Mouse (Mus musculus): Measurements from ENCODE around the gene Thsd4. TPM values are rescaled to one million over a fixed set of nuclear protein-coding genes. Genes with fewer than 3 reads are reported as not detected.

Thsd4 gene
- polyA plus RNA-seq, 1 experiment from 2014 or later: 34.9 TPM

GRCm38 (mm10) chr9:60396096-60396495 lies 125.8 kb downstream of the Thsd4 start:
- ATAC-seq (replicated peaks; ENCODE audit: low FRiP score, low TSS enrichment, low read depth) (no peak), DNase-seq (ENCODE audit: low spot score) (no peak)
- H3K27ac ChIP-seq (ENCODE audit: low read depth): no peak overlapping the region
- H3K27me3 ChIP-seq (replicated peaks; ENCODE audit: control insufficient read depth, insufficient read depth, low read length): no peaks in the 10 kb centered on the region
- peaks cover 5% of the 10 kb centered on the region for H3K36me3 ChIP-seq (ENCODE audit: control insufficient read depth, insufficient read depth, low read length)
- WGBS: 70% methylated on average over 3 of the region's 3 CpGs
- no peaks in the 10 kb centered on the region for H3K9me3 ChIP-seq (ENCODE audit: control insufficient read depth, low read length)
- H3K9ac ChIP-seq (ENCODE audit: low read length): no peak overlapping the region
- no peak overlapping the region for H3K4me3 ChIP-seq (ENCODE audit: low read depth, low read length)
- H3K4me1 ChIP-seq (replicated peaks; ENCODE audit: control insufficient read depth, insufficient read depth, low read length): 0 out of 2 replicates have a peak, but pooled peaks cover 2% of the 10 kb centered on the region
- H3K4me2 ChIP-seq (ENCODE audit: low read length): no peak overlapping the region

- no peak for DNase-seq (ENCODE audit: low spot score)
- no peak for ATAC-seq (replicated peaks; ENCODE audit: low FRiP score, low TSS enrichment, low read depth)
- H3K27ac ChIP-seq (ENCODE audit: low read depth): no peak overlapping the region
- H3K4me3 ChIP-seq (ENCODE audit: low read depth, low read length): no peak overlapping the region
- peaks cover 5% of the 10 kb centered on the region for H3K36me3 ChIP-seq (ENCODE audit: control insufficient read depth, insufficient read depth, low read length)
- H3K9ac ChIP-seq (ENCODE audit: low read length): no peak overlapping the region
- H3K27me3 ChIP-seq (replicated peaks; ENCODE audit: control insufficient read depth, insufficient read depth, low read length): no peaks in the 10 kb centered on the region
- 86% methylated on average over 4 of the region's 4 CpGs for WGBS
- H3K4me1 ChIP-seq (replicated peaks; ENCODE audit: control insufficient read depth, insufficient read depth, low read length): no peaks in the 10 kb centered on the region; the same call in 1 of the 2 replicates
- no peaks in the 10 kb centered on the region for H3K9me3 ChIP-seq (ENCODE audit: control insufficient read depth, low read length)
- no peak overlapping the region for H3K4me2 ChIP-seq (ENCODE audit: low read length)
These were observed 128.9 kb downstream of the Thsd4 start for GRCm38 (mm10) chr9:60392916-60393315.

GRCm38 (mm10) chr9:60384751-60385150 lies 137.1 kb downstream of the Thsd4 start:
- no peak for ATAC-seq (replicated peaks; ENCODE audit: low FRiP score, low TSS enrichment, low read depth)
- WGBS: 62% methylated on average over 6 of the region's 6 CpGs
- Histone ChIP-seq H3K9ac (ENCODE audit: low read length) (no peak overlapping the region), H3K27ac (ENCODE audit: low read depth) (no peak overlapping the region), H3K4me2 (ENCODE audit: low read length) (no peak overlapping the region), H3K4me1 (replicated peaks; ENCODE audit: control insufficient read depth, insufficient read depth, low read length) (peaks cover 3% of the 10 kb centered on the region; the same call in 1 of the 2 replicates), H3K36me3 (ENCODE audit: control insufficient read depth, insufficient read depth, low read length) (no peaks in the 10 kb centered on the region; the same call in 1 of the 2 replicates), H3K9me3 (ENCODE audit: control insufficient read depth, low read length) (no peaks in the 10 kb centered on the region), H3K27me3 (replicated peaks; ENCODE audit: control insufficient read depth, insufficient read depth, low read length) (no peaks in the 10 kb centered on the region), H3K4me3 (ENCODE audit: low read depth, low read length) (no peak overlapping the region)
- no peak for DNase-seq (ENCODE audit: low spot score)

GRCm38 (mm10) chr9:60382941-60383340 lies 138.9 kb downstream of the Thsd4 start:
- Histone ChIP-seq H3K9ac (ENCODE audit: low read length) (no peak overlapping the region), H3K4me3 (ENCODE audit: low read depth, low read length) (no peak overlapping the region), H3K4me1 (replicated peaks; ENCODE audit: control insufficient read depth, insufficient read depth, low read length) (0 out of 2 replicates have a peak, but pooled peaks cover 3% of the 10 kb centered on the region), H3K4me2 (ENCODE audit: low read length) (no peak overlapping the region), H3K27me3 (replicated peaks; ENCODE audit: control insufficient read depth, insufficient read depth, low read length) (no peaks in the 10 kb centered on the region), H3K36me3 (ENCODE audit: control insufficient read depth, insufficient read depth, low read length) (no peaks in the 10 kb centered on the region; the same call in 1 of the 2 replicates), H3K9me3 (ENCODE audit: control insufficient read depth, low read length) (no peaks in the 10 kb centered on the region), H3K27ac (ENCODE audit: low read depth) (no peak overlapping the region)
- WGBS: 70% methylated on average over 4 of the region's 4 CpGs
- DNase-seq (ENCODE audit: low spot score) (no peak), ATAC-seq (replicated peaks; ENCODE audit: low FRiP score, low TSS enrichment, low read depth) (no peak)

- Histone ChIP-seq H3K4me2 (ENCODE audit: low read length) (no peak overlapping the region), H3K4me1 (replicated peaks; ENCODE audit: control insufficient read depth, insufficient read depth, low read length) (0 out of 2 replicates have a peak, but pooled peaks cover 3% of the 10 kb centered on the region), H3K9ac (ENCODE audit: low read length) (no peak overlapping the region), H3K4me3 (ENCODE audit: low read depth, low read length) (no peak overlapping the region), H3K9me3 (ENCODE audit: control insufficient read depth, low read length) (no peaks in the 10 kb centered on the region), H3K36me3 (ENCODE audit: control insufficient read depth, insufficient read depth, low read length) (no peaks in the 10 kb centered on the region; the same call in 1 of the 2 replicates), H3K27me3 (replicated peaks; ENCODE audit: control insufficient read depth, insufficient read depth, low read length) (no peaks in the 10 kb centered on the region), H3K27ac (ENCODE audit: low read depth) (no peak overlapping the region)
- DNase-seq (ENCODE audit: low spot score): no peak
- ATAC-seq (replicated peaks; ENCODE audit: low FRiP score, low TSS enrichment, low read depth): no peak
- WGBS: 63% methylated on average over 4 of the region's 4 CpGs
These were observed 139.3 kb downstream of the Thsd4 start for GRCm38 (mm10) chr9:60382526-60382925.

- 0 out of 2 replicates have a peak, but pooled peaks cover 3% of the 10 kb centered on the region for H3K4me1 ChIP-seq (replicated peaks; ENCODE audit: control insufficient read depth, insufficient read depth, low read length)
- no peak overlapping the region for H3K27ac ChIP-seq (ENCODE audit: low read depth)
- ATAC-seq (replicated peaks; ENCODE audit: low FRiP score, low TSS enrichment, low read depth) (no peak), DNase-seq (ENCODE audit: low spot score) (no peak)
- no peaks in the 10 kb centered on the region for H3K9me3 ChIP-seq (ENCODE audit: control insufficient read depth, low read length)
- whole genome bisulfite sequencing: 84% methylated on average over 2 of the region's 2 CpGs
- H3K27me3 ChIP-seq (replicated peaks; ENCODE audit: control insufficient read depth, insufficient read depth, low read length): no peaks in the 10 kb centered on the region
- no peak overlapping the region for H3K4me2 ChIP-seq (ENCODE audit: low read length)
- H3K9ac ChIP-seq (ENCODE audit: low read length): no peak overlapping the region
- no peak overlapping the region for H3K4me3 ChIP-seq (ENCODE audit: low read depth, low read length)
- H3K36me3 ChIP-seq (ENCODE audit: control insufficient read depth, insufficient read depth, low read length): no peaks in the 10 kb centered on the region; the same call in 1 of the 2 replicates
These were observed 140.8 kb downstream of the Thsd4 start for GRCm38 (mm10) chr9:60381010-60381409.

GRCm38 (mm10) chr9:60380550-60380949 lies 141.3 kb downstream of the Thsd4 start:
- no peak for DNase-seq (ENCODE audit: low spot score)
- no peak for ATAC-seq (replicated peaks; ENCODE audit: low FRiP score, low TSS enrichment, low read depth)
- H3K36me3 ChIP-seq (ENCODE audit: control insufficient read depth, insufficient read depth, low read length): no peaks in the 10 kb centered on the region
- H3K27ac ChIP-seq (ENCODE audit: low read depth): no peak overlapping the region
- H3K9me3 ChIP-seq (ENCODE audit: control insufficient read depth, low read length): no peaks in the 10 kb centered on the region
- no peak overlapping the region for H3K4me3 ChIP-seq (ENCODE audit: low read depth, low read length)
- no peaks in the 10 kb centered on the region for H3K27me3 ChIP-seq (replicated peaks; ENCODE audit: control insufficient read depth, insufficient read depth, low read length)
- no peak overlapping the region for H3K9ac ChIP-seq (ENCODE audit: low read length)
- no peak overlapping the region for H3K4me2 ChIP-seq (ENCODE audit: low read length)
- H3K4me1 ChIP-seq (replicated peaks; ENCODE audit: control insufficient read depth, insufficient read depth, low read length): 0 out of 2 replicates have a peak, but pooled peaks cover 3% of the 10 kb centered on the region
- WGBS: 69% methylated on average over 4 of the region's 4 CpGs

GRCm38 (mm10) chr9:60378235-60378634 lies 143.6 kb downstream of the Thsd4 start:
- no peak overlapping the region for H3K9ac ChIP-seq (ENCODE audit: low read length)
- H3K4me1 ChIP-seq (replicated peaks; ENCODE audit: control insufficient read depth, insufficient read depth, low read length): peaks cover 9% of the 10 kb centered on the region
- H3K9me3 ChIP-seq (ENCODE audit: control insufficient read depth, low read length): no peaks in the 10 kb centered on the region
- H3K36me3 ChIP-seq (ENCODE audit: control insufficient read depth, insufficient read depth, low read length): no peaks in the 10 kb centered on the region
- H3K4me2 ChIP-seq (ENCODE audit: low read length): no peak overlapping the region
- DNase-seq (ENCODE audit: low spot score) (no peak), ATAC-seq (replicated peaks; ENCODE audit: low FRiP score, low TSS enrichment, low read depth) (no peak)
- 37% methylated on average over 6 of the region's 6 CpGs for WGBS
- H3K27me3 ChIP-seq (replicated peaks; ENCODE audit: control insufficient read depth, insufficient read depth, low read length): no peaks in the 10 kb centered on the region
- H3K4me3 ChIP-seq (ENCODE audit: low read depth, low read length): no peak overlapping the region
- H3K27ac ChIP-seq (ENCODE audit: low read depth): no peak overlapping the region

- DNase-seq (ENCODE audit: low spot score): no peak
These were observed 148.6 kb downstream of the Thsd4 start for GRCm38 (mm10) chr9:60373161-60373737.

More at GRCm38 (mm10) chr9:60373161-60373737, 148.6 kb downstream of the Thsd4 start:
- Histone ChIP-seq H3K27me3 (replicated peaks; ENCODE audit: control insufficient read depth, insufficient read depth, low read length) (no peaks in the 10 kb centered on the region), H3K4me2 (ENCODE audit: low read length) (no peak overlapping the region), H3K27ac (ENCODE audit: low read depth) (peak overlapping the region; percentile 71), H3K36me3 (ENCODE audit: control insufficient read depth, insufficient read depth, low read length) (no peaks in the 10 kb centered on the region; the same call in 1 of the 2 replicates), H3K4me3 (ENCODE audit: low read depth, low read length) (no peak overlapping the region), H3K9ac (ENCODE audit: low read length) (no peak overlapping the region), H3K9me3 (ENCODE audit: control insufficient read depth, low read length) (no peaks in the 10 kb centered on the region), H3K4me1 (replicated peaks; ENCODE audit: control insufficient read depth, insufficient read depth, low read length) (peaks cover 19% of the 10 kb centered on the region)
- WGBS: 20% methylated on average over 4 of the region's 4 CpGs
- ATAC-seq (replicated peaks; ENCODE audit: low FRiP score, low TSS enrichment, low read depth): no peak
